Mouse (Mus musculus): ENCODE results near the gene Gm11992. TPM values are rescaled to one million over a fixed set of nuclear protein-coding genes. Genes with fewer than 3 reads are reported as not detected.
A peak's percentile ranks its signal among the peaks of the same experiment; 100 is the strongest.

Gm11992 gene
- total and polyA plus RNA-seq, 3 experiments = 0.55 to 1.1 (median 0.57) TPM

GRCm38 (mm10) chr11:9046546-9046945 is 1.8 kb upstream of the Gm11992 start:
- peak overlapping the region; percentile 30; the same call in 1 of the 2 replicates for H3K4me3 ChIP-seq
- TF ChIP-seq POLR2A (IDR thresholded peaks at IDR 0.05; ENCODE audit: insufficient read depth, low read depth, low read length) (no peak), CTCF (IDR thresholded peaks at IDR 0.05) (0 out of 2 replicates have a peak, but pooled peaks have one; percentile 10), EP300 (IDR thresholded peaks at IDR 0.05; ENCODE audit: insufficient read depth, low read depth, low read length) (no peak)
- 0 out of 2 replicates have a peak, but pooled peaks cover 1% of the 10 kb centered on the region for H3K27me3 ChIP-seq (ENCODE audit: control insufficient read depth, insufficient read depth, low read length)
- H3K9ac ChIP-seq (ENCODE audit: low read depth, low read length) = no peak overlapping the region
- no peak for DNase-seq
- H3K4me1 ChIP-seq (ENCODE audit: control insufficient read depth, insufficient read depth, low read length) = 0 out of 2 replicates have a peak, but pooled peaks cover 2% of the 10 kb centered on the region
- peak overlapping the region; percentile 67 for H3K27ac ChIP-seq
- no peaks in the 10 kb centered on the region for H3K36me3 ChIP-seq (ENCODE audit: control insufficient read depth, insufficient read depth, low read length)
- intact Hi-C loops (cut with DNase I) = loop anchor here (5.0 kb wide), 1 partner anchor 34 kb away; the partner anchor contains the start of gene Hus1
- 67% methylated on average over 2 of the region's 2 CpGs for WGBS
- H3K79me2 ChIP-seq (replicated peaks; ENCODE audit: control insufficient read depth, insufficient read depth, low read length) = no peaks in the 10 kb centered on the region

- intact Hi-C loops (cut with DNase I) = loop anchor here (5.0 kb wide), 1 partner anchor 35 kb away; the partner anchor contains the start of gene Hus1
- Histone ChIP-seq H3K9ac (ENCODE audit: low read depth, low read length) (no peak overlapping the region), H3K27me3 (ENCODE audit: control insufficient read depth, insufficient read depth, low read length) (0 out of 2 replicates have a peak, but pooled peaks cover 1% of the 10 kb centered on the region), H3K79me2 (replicated peaks; ENCODE audit: control insufficient read depth, insufficient read depth, low read length) (no peaks in the 10 kb centered on the region), H3K4me3 (peak overlapping the region; percentile 30; the same call in 1 of the 2 replicates), H3K4me1 (ENCODE audit: control insufficient read depth, insufficient read depth, low read length) (0 out of 2 replicates have a peak, but pooled peaks cover 2% of the 10 kb centered on the region), H3K36me3 (ENCODE audit: control insufficient read depth, insufficient read depth, low read length) (no peaks in the 10 kb centered on the region), H3K27ac (peak overlapping the region; percentile 67)
- DNase-seq = peak in 1 of 2 experiments; percentile 29
- WGBS = 45% methylated on average over 5 of the region's 5 CpGs
- TF ChIP-seq POLR2A (IDR thresholded peaks at IDR 0.05; ENCODE audit: insufficient read depth, low read depth, low read length) (no peak), EP300 (IDR thresholded peaks at IDR 0.05; ENCODE audit: insufficient read depth, low read depth, low read length) (no peak), CTCF (IDR thresholded peaks at IDR 0.05) (no peak)
These were observed 1.4 kb upstream of the Gm11992 start for GRCm38 (mm10) chr11:9047044-9047443.

- H3K27ac ChIP-seq = peak within 1 kb of the TSS; percentile 64
These were observed 288 bp downstream of the Gm11992 start, which contains the start of gene Sun3 for GRCm38 (mm10) chr11:9048703-9049060. Sun3 (minus strand) TSS chr11:9048991.

GRCm38 (mm10) chr11:9050241-9050640 is 1.8 kb downstream of the Gm11992 start:
- Histone ChIP-seq H3K36me3 (ENCODE audit: control insufficient read depth, insufficient read depth, low read length) (no peaks in the 10 kb centered on the region), H3K9ac (ENCODE audit: low read depth, low read length) (no peak overlapping the region), H3K79me2 (replicated peaks; ENCODE audit: control insufficient read depth, insufficient read depth, low read length) (no peaks in the 10 kb centered on the region), H3K27me3 (ENCODE audit: control insufficient read depth, insufficient read depth, low read length) (0 out of 2 replicates have a peak, but pooled peaks cover 1% of the 10 kb centered on the region), H3K4me3 (no peak overlapping the region), H3K4me1 (ENCODE audit: control insufficient read depth, insufficient read depth, low read length) (0 out of 2 replicates have a peak, but pooled peaks cover 2% of the 10 kb centered on the region), H3K27ac (no peak overlapping the region)
- no peak for DNase-seq
- intact Hi-C loops (cut with DNase I) = no loop called here
- no peak for TF ChIP-seq POLR2A (IDR thresholded peaks at IDR 0.05; ENCODE audit: insufficient read depth, low read depth, low read length)
- TF ChIP-seq CTCF (IDR thresholded peaks at IDR 0.05) = no peak
- TF ChIP-seq EP300 (IDR thresholded peaks at IDR 0.05; ENCODE audit: insufficient read depth, low read depth, low read length) = no peak
- WGBS = 76% methylated on average over 4 of the region's 4 CpGs

More at GRCm38 (mm10) chr11:9048703-9049060, 288 bp downstream of the Gm11992 start, which contains the start of gene Sun3:
- Histone ChIP-seq H3K79me2 (replicated peaks; ENCODE audit: control insufficient read depth, insufficient read depth, low read length) (no peaks in the 10 kb centered on the region), H3K9ac (ENCODE audit: low read depth, low read length) (peak within 1 kb of the TSS; percentile 41), H3K4me1 (ENCODE audit: control insufficient read depth, insufficient read depth, low read length) (0 out of 2 replicates have a peak, but pooled peaks cover 2% of the 10 kb centered on the region), H3K27me3 (ENCODE audit: control insufficient read depth, insufficient read depth, low read length) (0 out of 2 replicates have a peak, but pooled peaks cover 1% of the 10 kb centered on the region), H3K4me3 (peak within 1 kb of the TSS; percentile 51), H3K36me3 (ENCODE audit: control insufficient read depth, insufficient read depth, low read length) (no peaks in the 10 kb centered on the region)
- intact Hi-C loops (cut with DNase I) = loop anchor here (2.0 to 5.0 kb wide), 2 partner anchors 36 to 66 kb away; partner anchors contain the start of gene Hus1
- WGBS = 1% methylated on average over 18 of the region's 18 CpGs
- no peak for TF ChIP-seq EP300 (IDR thresholded peaks at IDR 0.05; ENCODE audit: insufficient read depth, low read depth, low read length)
- TF ChIP-seq CTCF (IDR thresholded peaks at IDR 0.05) = no peak
- no peak for TF ChIP-seq POLR2A (IDR thresholded peaks at IDR 0.05; ENCODE audit: insufficient read depth, low read depth, low read length)
- DNase-seq = no peak

GRCm38 (mm10) chr11:9051895-9052294 is 3.5 kb downstream of the Gm11992 start:
- Histone ChIP-seq H3K36me3 (ENCODE audit: control insufficient read depth, insufficient read depth, low read length) (no peaks in the 10 kb centered on the region), H3K79me2 (replicated peaks; ENCODE audit: control insufficient read depth, insufficient read depth, low read length) (no peaks in the 10 kb centered on the region), H3K4me1 (ENCODE audit: control insufficient read depth, insufficient read depth, low read length) (0 out of 2 replicates have a peak, but pooled peaks cover 2% of the 10 kb centered on the region), H3K27ac (no peak overlapping the region), H3K4me3 (no peak overlapping the region), H3K9ac (ENCODE audit: low read depth, low read length) (no peak overlapping the region), H3K27me3 (ENCODE audit: control insufficient read depth, insufficient read depth, low read length) (0 out of 2 replicates have a peak, but pooled peaks cover 1% of the 10 kb centered on the region)
- intact Hi-C loops (cut with DNase I) = no loop called here
- DNase-seq = no peak
- WGBS = 59% methylated on average over 2 of the region's 2 CpGs
- TF ChIP-seq POLR2A (IDR thresholded peaks at IDR 0.05; ENCODE audit: insufficient read depth, low read depth, low read length) = no peak
- TF ChIP-seq CTCF (IDR thresholded peaks at IDR 0.05) = no peak
- TF ChIP-seq EP300 (IDR thresholded peaks at IDR 0.05; ENCODE audit: insufficient read depth, low read depth, low read length) = no peak

GRCm38 (mm10) chr11:9056937-9057336 is 8.5 kb downstream of the Gm11992 start:
- Histone ChIP-seq H3K4me3 (no peak overlapping the region), H3K27ac (no peak overlapping the region), H3K4me1 (ENCODE audit: control insufficient read depth, insufficient read depth, low read length) (no peaks in the 10 kb centered on the region), H3K36me3 (ENCODE audit: control insufficient read depth, insufficient read depth, low read length) (no peaks in the 10 kb centered on the region), H3K27me3 (ENCODE audit: control insufficient read depth, insufficient read depth, low read length) (no peaks in the 10 kb centered on the region), H3K79me2 (replicated peaks; ENCODE audit: control insufficient read depth, insufficient read depth, low read length) (no peaks in the 10 kb centered on the region), H3K9ac (ENCODE audit: low read depth, low read length) (no peak overlapping the region)
- DNase-seq = no peak
- 66% methylated on average over 2 of the region's 2 CpGs for WGBS
- intact Hi-C loops (cut with DNase I) = no loop called here
- TF ChIP-seq CTCF (IDR thresholded peaks at IDR 0.05) (no peak), POLR2A (IDR thresholded peaks at IDR 0.05; ENCODE audit: insufficient read depth, low read depth, low read length) (no peak), EP300 (IDR thresholded peaks at IDR 0.05; ENCODE audit: insufficient read depth, low read depth, low read length) (no peak)
